Mouse (Mus musculus): ENCODE results near the gene Ppp1r12b. TPM values are rescaled to one million over a fixed set of nuclear protein-coding genes. Genes with fewer than 3 reads are reported as not detected.

The Ppp1r12b gene
- total and polyA plus RNA-seq, 2 experiments = 2.2 to 5.0 TPM

DNA sequence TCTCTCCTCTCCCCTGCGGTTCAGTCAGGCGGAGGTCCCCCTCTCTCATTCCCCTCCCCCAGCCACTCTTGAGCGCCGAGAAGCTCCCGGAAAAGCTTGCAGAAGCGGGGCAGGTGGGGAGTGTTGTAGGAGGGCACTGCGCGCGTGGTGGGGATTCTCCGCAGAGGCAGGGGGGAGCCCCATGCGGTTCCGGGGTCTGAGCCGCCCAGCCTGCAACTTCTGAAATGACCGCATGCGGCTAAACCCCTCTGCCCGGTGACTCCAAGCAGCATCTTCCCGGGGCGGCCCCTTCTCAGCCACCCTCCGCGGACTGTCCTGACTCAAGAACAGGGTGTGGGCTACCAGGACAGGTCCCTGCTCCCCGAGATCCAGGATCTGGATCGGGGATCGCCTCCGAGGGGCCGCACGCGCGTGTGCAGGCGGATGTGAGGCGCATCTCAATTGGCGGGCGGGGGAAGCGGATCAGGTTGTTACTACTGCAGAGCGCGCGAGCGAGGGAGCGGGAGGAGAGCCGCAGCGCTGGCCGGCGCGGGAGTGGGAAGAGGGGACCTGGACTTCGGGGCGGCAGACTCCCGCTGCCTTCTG lies 246.8 kb downstream of the Ppp1r12b start:
- H3K36me3 ChIP-seq (ENCODE audit: control insufficient read depth, insufficient read depth, low read length) = no peaks in the 10 kb centered on the region
- WGBS = 3% methylated on average over 45 of the region's 46 CpGs
- H3K4me3 ChIP-seq (ENCODE audit: insufficient read depth, low read depth, low read length) = no peak overlapping the region
- H3K9ac ChIP-seq (ENCODE audit: low read depth, low read length) = no peak overlapping the region
- no peaks in the 10 kb centered on the region for H3K79me2 ChIP-seq (ENCODE audit: control insufficient read depth, insufficient read depth, low read length)
- DNase-seq (ENCODE audit: extremely low read depth, low read depth, low spot score) = no peak
- H3K4me1 ChIP-seq (ENCODE audit: control insufficient read depth, insufficient read depth, low read length) = no peaks in the 10 kb centered on the region
- H3K27me3 ChIP-seq (ENCODE audit: control insufficient read depth, insufficient read depth, low read length) = peaks cover 13% of the 10 kb centered on the region
- TF ChIP-seq POLR2A (IDR thresholded peaks at IDR 0.05; ENCODE audit: extremely low read depth, insufficient read depth, low read length) (no peak), CTCF (IDR thresholded peaks at IDR 0.05; ENCODE audit: low read depth, low read length) (no peak)
- no peak overlapping the region for H3K27ac ChIP-seq (replicated peaks; ENCODE audit: insufficient read depth, low read depth, low read length)

DNA sequence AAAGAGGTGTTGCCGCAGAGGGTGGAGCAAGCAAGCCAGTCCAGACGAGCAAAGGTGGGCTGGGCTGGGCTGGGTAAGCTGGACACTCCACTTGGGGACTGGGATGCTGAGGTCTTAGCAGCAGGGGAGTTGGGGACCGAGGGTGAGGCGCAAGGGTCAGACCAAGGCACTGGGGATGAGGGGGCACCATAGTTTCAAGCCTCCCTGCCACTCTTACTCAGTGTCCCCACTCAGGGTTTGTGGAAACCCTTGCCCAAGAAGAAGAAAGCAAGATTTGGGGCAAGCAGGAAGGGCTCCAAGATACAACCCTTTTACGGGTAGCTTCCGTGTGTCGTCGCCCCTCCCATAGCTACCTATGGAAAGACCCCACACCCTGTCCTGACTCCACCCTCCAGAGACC lies 247.5 kb downstream of the Ppp1r12b start:
- no peak for TF ChIP-seq CTCF (IDR thresholded peaks at IDR 0.05; ENCODE audit: low read depth, low read length)
- no peak for TF ChIP-seq POLR2A (IDR thresholded peaks at IDR 0.05; ENCODE audit: extremely low read depth, insufficient read depth, low read length)
- Histone ChIP-seq H3K27me3 (ENCODE audit: control insufficient read depth, insufficient read depth, low read length) (peaks cover 13% of the 10 kb centered on the region), H3K9ac (ENCODE audit: low read depth, low read length) (no peak overlapping the region), H3K79me2 (ENCODE audit: control insufficient read depth, insufficient read depth, low read length) (no peaks in the 10 kb centered on the region), H3K36me3 (ENCODE audit: control insufficient read depth, insufficient read depth, low read length) (no peaks in the 10 kb centered on the region), H3K4me1 (ENCODE audit: control insufficient read depth, insufficient read depth, low read length) (no peaks in the 10 kb centered on the region), H3K4me3 (ENCODE audit: insufficient read depth, low read depth, low read length) (no peak overlapping the region), H3K27ac (replicated peaks; ENCODE audit: insufficient read depth, low read depth, low read length) (no peak overlapping the region)
- WGBS = 24% methylated on average over 8 of the region's 8 CpGs
- DNase-seq (ENCODE audit: extremely low read depth, low read depth, low spot score) = no peak

DNA sequence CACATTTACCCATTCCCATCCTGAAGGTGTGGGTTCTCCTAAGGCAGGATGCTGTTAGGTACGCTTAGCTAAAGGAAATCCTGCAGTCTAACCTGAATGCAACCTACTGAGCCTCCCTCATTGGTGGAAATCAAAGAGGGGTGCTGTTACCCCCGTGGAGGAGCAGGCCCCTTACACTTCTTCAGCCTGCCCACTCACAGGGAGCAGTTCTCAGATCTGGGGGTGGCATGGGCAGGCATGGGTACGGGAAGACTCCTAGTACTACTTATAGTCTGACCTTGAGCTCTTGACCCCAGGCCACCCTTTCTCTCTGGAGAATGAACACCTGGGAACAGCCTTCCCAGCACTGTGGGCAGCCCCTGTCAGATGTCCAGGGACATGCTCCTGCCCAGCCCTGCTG lies 248.2 kb downstream of the Ppp1r12b start:
- Histone ChIP-seq H3K4me3 (ENCODE audit: insufficient read depth, low read depth, low read length) (no peak overlapping the region), H3K36me3 (ENCODE audit: control insufficient read depth, insufficient read depth, low read length) (no peaks in the 10 kb centered on the region), H3K27ac (replicated peaks; ENCODE audit: insufficient read depth, low read depth, low read length) (no peak overlapping the region), H3K79me2 (ENCODE audit: control insufficient read depth, insufficient read depth, low read length) (no peaks in the 10 kb centered on the region), H3K4me1 (ENCODE audit: control insufficient read depth, insufficient read depth, low read length) (no peaks in the 10 kb centered on the region), H3K27me3 (ENCODE audit: control insufficient read depth, insufficient read depth, low read length) (peaks cover 13% of the 10 kb centered on the region), H3K9ac (ENCODE audit: low read depth, low read length) (no peak overlapping the region)
- 74% methylated on average over 3 of the region's 3 CpGs for WGBS
- no peak for DNase-seq (ENCODE audit: extremely low read depth, low read depth, low spot score)
- TF ChIP-seq POLR2A (IDR thresholded peaks at IDR 0.05; ENCODE audit: extremely low read depth, insufficient read depth, low read length) (no peak), CTCF (IDR thresholded peaks at IDR 0.05; ENCODE audit: low read depth, low read length) (no peak)

DNA sequence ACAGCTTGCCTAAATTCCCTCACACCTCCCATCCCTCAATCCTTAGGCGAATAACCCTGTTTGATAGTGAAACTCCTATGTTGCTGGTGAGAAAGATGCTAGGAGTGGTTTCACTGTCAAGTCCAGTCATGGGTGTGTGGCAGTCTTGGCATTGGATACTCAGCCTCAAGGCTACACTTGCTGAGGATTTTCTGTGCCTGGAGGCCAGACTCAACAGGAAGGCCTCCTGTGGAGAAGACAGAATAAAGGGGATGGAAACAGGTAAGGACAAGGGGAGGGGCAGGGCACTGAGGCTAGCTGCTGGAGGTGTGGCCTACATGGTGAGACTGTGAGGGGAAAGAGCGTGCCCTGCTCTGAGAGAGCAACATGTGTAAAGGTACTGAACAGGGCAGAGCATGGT lies 249.2 kb downstream of the Ppp1r12b start:
- Histone ChIP-seq H3K4me3 (ENCODE audit: insufficient read depth, low read depth, low read length) (no peak overlapping the region), H3K27ac (replicated peaks; ENCODE audit: insufficient read depth, low read depth, low read length) (no peak overlapping the region), H3K79me2 (ENCODE audit: control insufficient read depth, insufficient read depth, low read length) (no peaks in the 10 kb centered on the region), H3K27me3 (ENCODE audit: control insufficient read depth, insufficient read depth, low read length) (peaks cover 13% of the 10 kb centered on the region), H3K36me3 (ENCODE audit: control insufficient read depth, insufficient read depth, low read length) (no peaks in the 10 kb centered on the region), H3K4me1 (ENCODE audit: control insufficient read depth, insufficient read depth, low read length) (no peaks in the 10 kb centered on the region), H3K9ac (ENCODE audit: low read depth, low read length) (no peak overlapping the region)
- no peak for DNase-seq (ENCODE audit: extremely low read depth, low read depth, low spot score)
- no peak for TF ChIP-seq CTCF (IDR thresholded peaks at IDR 0.05; ENCODE audit: low read depth, low read length)
- no peak for TF ChIP-seq POLR2A (IDR thresholded peaks at IDR 0.05; ENCODE audit: extremely low read depth, insufficient read depth, low read length)
- WGBS = 83% methylated on average over 2 of the region's 2 CpGs

Other genes with a start within 250 kb of the Ppp1r12b start
- 1.1 and 1.8 TPM in 2 replicates for gene Ube2t, start 6.6 kb upstream of the Ppp1r12b start, total RNA-seq (2014; rRNA removed)
- gene Ube2t, start 6.6 kb upstream of the Ppp1r12b start, polyA plus RNA-seq (2012; rRNA removed) = 0.19 and 0.43 TPM in 2 replicates
- gene Lgr6, start 149.3 kb upstream of the Ppp1r12b start, total RNA-seq (2014; rRNA removed) = under 0.01 TPM in 2 replicates
- gene Lgr6, start 149.3 kb upstream of the Ppp1r12b start, polyA plus RNA-seq (2012; rRNA removed) = 0.05 TPM in 1 of 2 replicates, not detected in the other
- gene Ptpn7, start 176.8 kb upstream of the Ppp1r12b start, total RNA-seq (2014; rRNA removed) = 0.28 and 0.54 TPM in 2 replicates
- gene Ptpn7, start 176.8 kb upstream of the Ppp1r12b start, polyA plus RNA-seq (2012; rRNA removed) = 0.44 and 1.4 TPM in 2 replicates
- gene Arl8a, start 190.9 kb upstream of the Ppp1r12b start, total RNA-seq (2014; rRNA removed) = 3.2 and 5.4 TPM in 2 replicates
- gene Arl8a, start 190.9 kb upstream of the Ppp1r12b start, polyA plus RNA-seq (2012; rRNA removed) = 13.1 and 15.2 TPM in 2 replicates
- gene Gpr37l1, start 211.7 kb upstream of the Ppp1r12b start, total RNA-seq (2014; rRNA removed) = 0.07 TPM in 1 of 2 replicates, not detected in the other
- gene Gpr37l1, start 211.7 kb upstream of the Ppp1r12b start, polyA plus RNA-seq (2012; rRNA removed) = 0.04 TPM in 1 of 2 replicates, not detected in the other

All from liver, adult 2 months (tissue).